Mouse (Mus musculus) large intestine, adult 2 months (tissue): ENCODE measurements around the gene Gm9639. TPM values are rescaled to one million over a fixed set of nuclear protein-coding genes. Genes with fewer than 3 reads are reported as not detected.
"Not testable (repeated sequence)": the region's sequence is repeated elsewhere in the genome, so short reads cannot be mapped to it uniquely, and the experiment has no call there.

Source experiments
- DNase-seq: peaks from one replicate; pipeline ENCODE4 v3.0.0-alpha.2; 2012; ENCODE audit warnings: low read depth, low spot score
- WGBS: fragments of 180-500 bp; shearing (Covaris S2); methylation state at CpG from one replicate; pipeline ENCODE4 v1.1.7; 2018; 5-methylcytosine and 5-hydroxymethylcytosine counted together
- polyA plus RNA-seq: library from polyadenylated mRNA; depleted of rRNA; stranded (reverse); fragments of >200 nt; gene quantifications from 2 replicates; pipeline ENCODE4 v1.2.3, GENCODE M21; 2012; rRNA removed

Gm9639 gene
- polyA plus RNA-seq, 1 experiment, result not detected

- no peak for DNase-seq
Observed at GRCm38 (mm10) chr10:77769727-77770126, 25.1 kb downstream of the Gm9639 start.

GRCm38 (mm10) chr10:77759582-77759981 lies 35.3 kb downstream of the Gm9639 start, which contains the start of gene Gm3233:
TSS of gene Gm3233 (minus strand) at chr10:77759682.
- not testable (repeated sequence) for DNase-seq
- 20% methylated on average over 1 of the region's 1 CpGs for WGBS

More at GRCm38 (mm10) chr10:77769727-77770126, 25.1 kb downstream of the Gm9639 start:
- 76% methylated on average over 1 of the region's 1 CpGs for WGBS

GRCm38 (mm10) chr10:77753448-77753847 lies 41.4 kb downstream of the Gm9639 start:
- DNase-seq, result no peak

- DNase-seq, result not testable (repeated sequence)
- 49% methylated on average over 3 of the region's 3 CpGs for WGBS
Observed at GRCm38 (mm10) chr10:77752312-77752711, 42.6 kb downstream of the Gm9639 start.

GRCm38 (mm10) chr10:77751254-77751653 lies 43.6 kb downstream of the Gm9639 start, which contains the start of gene Gm9736:
TSS of gene Gm9736 (minus strand) at chr10:77751354.
- not testable (repeated sequence) for DNase-seq
- 53% methylated on average over 1 of the region's 1 CpGs for WGBS

DNA sequence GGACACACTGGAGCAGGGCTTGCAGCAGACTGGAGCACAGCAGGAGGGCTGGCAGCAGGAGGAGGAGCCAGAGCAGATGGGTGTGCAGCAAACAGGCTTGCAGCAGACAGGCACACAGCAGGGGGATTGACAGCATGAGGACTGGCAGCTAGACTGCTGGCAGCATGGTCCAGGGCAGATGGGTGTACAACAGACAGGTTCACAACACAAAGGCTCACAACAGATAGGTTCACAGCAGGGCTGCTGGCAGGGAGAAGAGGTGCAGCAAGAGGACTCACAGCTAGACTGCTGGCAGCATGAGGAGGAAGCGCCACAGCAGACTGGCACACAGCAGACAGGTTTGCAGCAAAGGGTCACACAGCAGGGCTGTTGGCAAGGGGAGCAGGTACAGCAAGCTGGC lies 44.2 kb downstream of the Gm9639 start:
- 84% methylated on average over 1 of the region's 1 CpGs for WGBS

More for the DNA sequence above, 44.2 kb downstream of the Gm9639 start:
- not testable (repeated sequence) for DNase-seq

Other genes starting within 250 kb of the Gm9639 start
- 158 and 222 TPM in 2 replicates for gene Pttg1ip, start 213.4 kb downstream of the Gm9639 start, polyA plus RNA-seq
- gene Sumo3, start 189.0 kb downstream of the Gm9639 start, polyA plus RNA-seq, result 293 and 338 TPM in 2 replicates
- not detected in 2 replicates for gene Gm49325, start 188.9 kb downstream of the Gm9639 start, polyA plus RNA-seq
- gene Ube2g2, start 172.8 kb downstream of the Gm9639 start, polyA plus RNA-seq, result 27.7 and 31.4 TPM in 2 replicates
- 0.52 and 0.94 TPM in 2 replicates for gene Tspear, start 108.5 kb downstream of the Gm9639 start, polyA plus RNA-seq
- not detected in 2 replicates for gene Gm19402, start 104.3 kb downstream of the Gm9639 start, polyA plus RNA-seq
- gene Gm9508, start 97.8 kb downstream of the Gm9639 start, polyA plus RNA-seq, result not detected in 2 replicates
- not detected in 2 replicates for gene Gm10272, start 88.5 kb downstream of the Gm9639 start, polyA plus RNA-seq
- not detected in 2 replicates for gene Gm10024, start 83.6 kb downstream of the Gm9639 start, polyA plus RNA-seq
- not detected in 2 replicates for gene Gm10142, start 79.3 kb downstream of the Gm9639 start, polyA plus RNA-seq
- gene Krtap12-1, start 74.5 kb downstream of the Gm9639 start, polyA plus RNA-seq, result not detected in 2 replicates
- gene Gm10100, start 68.6 kb downstream of the Gm9639 start, polyA plus RNA-seq, result not detected in 2 replicates
- gene Gm18596, start 52.4 kb downstream of the Gm9639 start, polyA plus RNA-seq, result not detected in 2 replicates
- not detected in 2 replicates for gene Gm9736, start 43.7 kb downstream of the Gm9639 start, polyA plus RNA-seq
- gene Gm3233, start 35.4 kb downstream of the Gm9639 start, polyA plus RNA-seq, result not detected in 2 replicates
- gene Gm3238, start 23.8 kb downstream of the Gm9639 start, polyA plus RNA-seq, result not detected in 2 replicates
- gene Gm7138, start 18.1 kb downstream of the Gm9639 start, polyA plus RNA-seq, result not detected in 2 replicates
- not detected in 2 replicates for gene Gm3250, start 12.5 kb downstream of the Gm9639 start, polyA plus RNA-seq
- not detected in 2 replicates for gene Gm7137, start 6.9 kb downstream of the Gm9639 start, polyA plus RNA-seq
- gene Gm19668, start 4.1 kb upstream of the Gm9639 start, polyA plus RNA-seq, result not detected in 2 replicates
- not detected in 2 replicates for gene Gm9507, start 16.8 kb upstream of the Gm9639 start, polyA plus RNA-seq
- gene Gm2696, start 19.6 kb upstream of the Gm9639 start, polyA plus RNA-seq, result not detected in 2 replicates
- gene Krtap10-4, start 32.0 kb upstream of the Gm9639 start, polyA plus RNA-seq, result not detected in 2 replicates
- not detected in 2 replicates for gene Krtap10-10, start 40.9 kb upstream of the Gm9639 start, polyA plus RNA-seq
- gene Gm36176, start 51.7 kb upstream of the Gm9639 start, polyA plus RNA-seq, result not detected in 2 replicates
- not detected in 2 replicates for gene Gm10318, start 57.8 kb upstream of the Gm9639 start, polyA plus RNA-seq
- not detected in 2 replicates for gene Gm3285, start 66.9 kb upstream of the Gm9639 start, polyA plus RNA-seq
- gene Lrrc3, start 107.5 kb upstream of the Gm9639 start, polyA plus RNA-seq, result 6.4 and 6.8 TPM in 2 replicates
- 2.4 and 4.4 TPM in 2 replicates for gene Trpm2, start 175.5 kb upstream of the Gm9639 start, polyA plus RNA-seq
- gene 1810043G02Rik, start 183.4 kb upstream of the Gm9639 start, polyA plus RNA-seq, result 10.4 and 13.1 TPM in 2 replicates
- gene Pfkl, start 215.0 kb upstream of the Gm9639 start, polyA plus RNA-seq, result 29.8 and 41.2 TPM in 2 replicates
- gene Dnmt3l, start 246.9 kb upstream of the Gm9639 start, polyA plus RNA-seq, result 0.73 and 1.1 TPM in 2 replicates
- gene Aire, start 248.5 kb upstream of the Gm9639 start, polyA plus RNA-seq, result 0.34 and 0.53 TPM in 2 replicates